Mouse (Mus musculus) liver, embryonic 11.5 days (tissue): Measurements from ENCODE around the gene Cryl1. TPM values are rescaled to one million over a fixed set of nuclear protein-coding genes. Genes with fewer than 3 reads are reported as not detected.

ENCODE experiments used
- ATAC-seq: fragments of 200-750 bp; cut with Nextera tagmentation; replicated peaks from 2 replicates; pipeline ENCODE4 v1.8.0; 2017; ENCODE audit warnings: moderate number of reproducible peaks, mild to moderate bottlenecking, moderate TSS enrichment, moderate library complexity; ENCODE audit not compliant: low FRiP score
- DNase-seq: peaks from one replicate; pipeline ENCODE4 v3.0.0-alpha.2; 2017; ENCODE audit warnings: low spot score
- H3K27ac ChIP-seq: fragments of 300-500 bp; sonication (generic); 2 replicates; pipeline ENCODE4 v1.5.1; 2014; ENCODE audit warnings: mild to moderate bottlenecking, low read depth, low read length, control low read depth
- H3K27me3 ChIP-seq: fragments of 300-500 bp; sonication (generic); replicated peaks from 2 replicates; pipeline ENCODE4 v1.6.1; 2014; ENCODE audit warnings: low read length, mixed read lengths; ENCODE audit not compliant: control insufficient read depth, insufficient read depth
- H3K36me3 ChIP-seq: fragments of 300-500 bp; sonication (generic); 2 replicates; pipeline ENCODE4 v1.6.1; 2014; ENCODE audit warnings: mild to moderate bottlenecking, low read length, moderate library complexity, mixed read lengths; ENCODE audit not compliant: control insufficient read depth, insufficient read depth
- H3K4me1 ChIP-seq: fragments of 300-500 bp; sonication (generic); replicated peaks from 2 replicates; pipeline ENCODE4 v1.6.1; 2014; ENCODE audit warnings: low read length, mixed read lengths; ENCODE audit not compliant: control insufficient read depth, insufficient read depth
- H3K4me2 ChIP-seq: fragments of 300-500 bp; sonication (generic); 2 replicates; pipeline ENCODE4 v1.6.1; 2014; ENCODE audit warnings: mild to moderate bottlenecking, control low read depth, moderate library complexity
- H3K4me3 ChIP-seq: fragments of 300-500 bp; sonication (generic); 2 replicates; pipeline ENCODE4 v1.5.1; 2014; ENCODE audit warnings: low read depth, low read length, control low read depth
- H3K9ac ChIP-seq: fragments of 300-500 bp; sonication (generic); 2 replicates; pipeline ENCODE4 v1.6.1; 2014; ENCODE audit warnings: low read depth, low read length, control low read depth
- H3K9me3 ChIP-seq: fragments of 300-500 bp; sonication (generic); 2 replicates; pipeline ENCODE4 v1.6.1; 2016; ENCODE audit warnings: low read length, inconsistent platforms, mixed read lengths; ENCODE audit not compliant: control insufficient read depth
- WGBS: fragments of 180-500 bp; shearing (Covaris S2); extraction: QIAGEN DNeasy Blood & Tissue Kit; methylation state at CpG from one replicate; pipeline ENCODE4 v1.1.7; 2014; 5-methylcytosine and 5-hydroxymethylcytosine counted together
- polyA plus RNA-seq: library from polyadenylated mRNA; unstranded; fragments of >200 nt; fragmentation: Nextera tagmentation; extraction: Ambion mirVana; gene quantifications from 2 replicates; pipeline ENCODE4 v1.2.1, GENCODE M21; 2014

Cryl1 gene
- polyA plus RNA-seq, 1 experiment from 2014 or later = 11.0 TPM

DNA sequence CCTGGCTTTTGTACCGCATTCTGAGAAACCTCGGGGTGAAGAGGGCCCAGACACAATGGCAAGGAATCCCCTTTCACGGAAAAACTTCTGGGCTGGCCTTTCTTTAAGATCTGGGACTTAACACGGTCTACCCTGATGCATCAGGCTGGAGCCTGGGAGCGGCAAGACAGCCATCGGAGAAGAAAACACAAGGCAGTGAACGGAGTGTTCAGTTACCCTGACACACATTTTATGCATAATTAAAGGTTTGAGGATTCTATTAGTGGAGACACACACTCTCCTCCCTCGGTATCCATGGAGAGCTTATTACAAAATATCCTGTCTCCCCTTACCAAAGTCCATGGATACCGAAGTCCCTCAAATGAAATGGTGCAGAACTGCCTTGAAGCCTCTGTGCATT, 109.2 kb downstream of the Cryl1 start:
- H3K27ac ChIP-seq = no peak overlapping the region
- H3K4me3 ChIP-seq = no peak overlapping the region
- ATAC-seq = no peak
- no peaks in the 10 kb centered on the region for H3K27me3 ChIP-seq
- H3K36me3 ChIP-seq = no peaks in the 10 kb centered on the region
- H3K4me1 ChIP-seq = no peaks in the 10 kb centered on the region
- 81% methylated on average over 9 of the region's 9 CpGs for WGBS
- H3K9me3 ChIP-seq = no peaks in the 10 kb centered on the region
- no peak overlapping the region for H3K9ac ChIP-seq
- no peak overlapping the region for H3K4me2 ChIP-seq
- no peak for DNase-seq

DNA sequence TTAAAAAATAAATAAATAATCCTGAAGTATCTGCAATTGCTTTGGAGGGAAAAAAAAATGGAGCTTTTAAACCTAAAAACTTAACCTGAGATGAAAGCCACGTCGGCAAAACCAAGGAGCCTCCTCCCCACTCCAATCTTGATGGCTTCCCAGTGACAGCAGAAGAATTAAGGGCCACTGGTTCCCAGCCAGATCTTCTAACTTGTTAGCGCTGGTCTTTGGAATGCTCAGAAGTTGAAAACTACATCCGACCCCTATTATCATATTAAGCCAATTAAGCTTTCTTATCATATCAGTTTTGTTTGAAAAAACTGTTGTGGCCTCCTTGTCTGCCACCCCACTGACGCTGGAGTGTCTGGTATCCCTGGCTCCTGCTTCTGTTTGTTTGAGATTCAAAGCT, 114.5 kb downstream of the Cryl1 start:
- ATAC-seq (no peak), DNase-seq (no peak)
- no peaks in the 10 kb centered on the region for H3K4me1 ChIP-seq
- H3K27me3 ChIP-seq = no peaks in the 10 kb centered on the region
- no peak overlapping the region for H3K27ac ChIP-seq
- H3K9me3 ChIP-seq = no peaks in the 10 kb centered on the region
- H3K4me3 ChIP-seq = no peak overlapping the region
- H3K9ac ChIP-seq = no peak overlapping the region
- 29% methylated on average over 5 of the region's 5 CpGs for WGBS
- no peak overlapping the region for H3K4me2 ChIP-seq
- H3K36me3 ChIP-seq = no peaks in the 10 kb centered on the region

DNA sequence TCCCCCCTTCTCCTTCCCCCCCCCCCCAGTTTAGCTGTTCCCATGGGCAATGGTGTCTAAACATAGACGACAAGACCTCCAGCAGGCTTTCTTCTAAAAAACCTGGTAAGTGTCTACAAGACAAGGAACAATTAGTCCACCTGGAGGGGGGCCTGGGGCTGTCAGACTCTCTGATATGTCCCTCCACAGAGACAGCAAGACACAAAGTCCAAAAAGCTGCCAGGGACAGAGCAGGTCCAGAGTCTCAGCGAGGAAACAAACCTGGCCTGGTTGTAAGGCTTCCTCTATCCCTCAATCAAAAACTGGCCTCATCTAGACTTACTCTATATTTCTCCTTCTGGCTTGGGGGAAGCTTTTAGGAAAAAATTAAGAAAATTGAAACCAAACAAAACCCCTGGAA, 115.7 kb downstream of the Cryl1 start:
- no peak for DNase-seq
- 53% methylated on average over 2 of the region's 2 CpGs for WGBS

DNA sequence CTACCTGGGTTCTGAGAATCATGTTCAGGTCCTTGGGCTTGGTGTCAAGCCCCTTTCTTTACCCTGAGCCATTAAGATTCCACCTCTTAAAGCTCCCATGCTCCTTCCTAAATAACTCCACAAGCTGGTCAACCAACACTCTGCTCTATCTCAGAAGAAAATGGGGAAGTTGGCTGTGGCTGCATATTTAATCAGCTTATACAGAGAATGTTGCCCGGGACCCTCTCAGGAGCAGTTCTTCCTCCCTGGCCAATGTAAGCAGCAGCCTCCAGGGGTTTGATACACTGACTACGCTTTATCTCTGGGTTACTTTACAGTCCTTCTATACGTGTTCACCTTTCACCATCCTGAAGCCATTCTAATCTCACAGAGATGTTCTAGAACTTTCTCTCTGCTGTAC, 117.5 kb downstream of the Cryl1 start:
- WGBS = 60% methylated on average over 3 of the region's 3 CpGs
- Histone ChIP-seq H3K27me3 (no peaks in the 10 kb centered on the region), H3K9ac (no peak overlapping the region), H3K4me3 (no peak overlapping the region), H3K27ac (no peak overlapping the region), H3K4me1 (no peaks in the 10 kb centered on the region), H3K36me3 (no peaks in the 10 kb centered on the region), H3K4me2 (no peak overlapping the region), H3K9me3 (no peaks in the 10 kb centered on the region)
- DNase-seq (no peak), ATAC-seq (no peak)

More for the DNA sequence above, 115.7 kb downstream of the Cryl1 start:
- ATAC-seq = no peak
- H3K9ac ChIP-seq = no peak overlapping the region
- no peak overlapping the region for H3K4me2 ChIP-seq
- no peaks in the 10 kb centered on the region for H3K27me3 ChIP-seq
- no peaks in the 10 kb centered on the region for H3K4me1 ChIP-seq
- no peaks in the 10 kb centered on the region for H3K36me3 ChIP-seq
- H3K27ac ChIP-seq = no peak overlapping the region
- H3K4me3 ChIP-seq = no peak overlapping the region
- no peaks in the 10 kb centered on the region for H3K9me3 ChIP-seq

DNA sequence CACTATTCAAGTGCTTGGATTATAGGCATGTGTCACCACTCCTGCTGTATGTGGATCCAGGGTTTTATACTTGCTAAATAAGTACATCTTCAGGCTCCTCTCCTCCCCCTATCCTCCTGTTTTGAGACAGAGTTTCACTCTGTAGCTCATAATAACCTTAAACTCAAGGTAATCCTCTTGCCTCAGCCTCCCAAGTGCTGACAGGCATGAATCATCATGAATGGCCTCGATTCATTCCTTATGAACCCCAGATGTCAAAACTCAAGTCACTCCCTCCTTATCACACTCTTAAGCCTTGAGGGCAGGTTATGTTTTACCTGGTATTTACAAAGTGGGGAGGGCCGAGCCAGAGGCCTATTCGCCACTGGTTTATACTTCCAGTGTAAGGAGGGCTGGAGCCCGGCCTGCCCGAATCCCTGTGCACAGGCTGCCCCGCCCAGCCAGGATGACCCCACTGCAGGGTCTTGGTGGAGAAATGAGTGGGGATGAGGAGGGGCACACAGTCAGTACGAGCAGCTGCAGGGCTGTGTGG, 121.8 kb downstream of the Cryl1 start:
- no peaks in the 10 kb centered on the region for H3K9me3 ChIP-seq
- ATAC-seq = no peak
- no peak overlapping the region for H3K9ac ChIP-seq
- no peak overlapping the region for H3K4me3 ChIP-seq
- no peak for DNase-seq
- H3K27me3 ChIP-seq = no peaks in the 10 kb centered on the region
- 83% methylated on average over 7 of the region's 7 CpGs for WGBS
- H3K36me3 ChIP-seq = no peaks in the 10 kb centered on the region
- no peaks in the 10 kb centered on the region for H3K4me1 ChIP-seq
- H3K27ac ChIP-seq = no peak overlapping the region
- no peak overlapping the region for H3K4me2 ChIP-seq

DNA sequence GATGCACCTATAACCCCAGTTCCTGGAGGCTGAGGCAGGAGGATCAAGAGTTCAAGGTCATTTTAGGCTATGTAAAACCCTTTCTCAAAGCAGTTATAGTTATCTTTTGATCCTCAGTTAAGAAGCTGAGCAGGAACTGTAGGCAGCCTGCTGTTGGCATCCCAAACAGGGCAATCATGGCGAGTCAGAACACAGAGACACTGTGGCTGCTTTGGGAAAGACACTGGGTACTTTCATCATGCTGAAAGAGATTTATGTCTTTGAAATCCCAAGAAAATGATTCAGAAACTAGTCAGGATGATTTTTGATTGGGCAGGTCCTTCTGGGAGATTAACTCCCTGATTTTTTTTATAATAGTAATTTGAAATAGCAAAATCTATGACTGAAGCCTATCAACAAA, 126.0 kb downstream of the Cryl1 start:
- no peak overlapping the region for H3K4me3 ChIP-seq
- H3K27ac ChIP-seq = no peak overlapping the region
- DNase-seq (no peak), ATAC-seq (no peak)
- H3K9me3 ChIP-seq = no peaks in the 10 kb centered on the region
- no peaks in the 10 kb centered on the region for H3K27me3 ChIP-seq
- H3K4me2 ChIP-seq = no peak overlapping the region
- 83% methylated on average over 1 of the region's 1 CpGs for WGBS
- H3K9ac ChIP-seq = no peak overlapping the region
- H3K4me1 ChIP-seq = no peaks in the 10 kb centered on the region
- no peaks in the 10 kb centered on the region for H3K36me3 ChIP-seq

DNA sequence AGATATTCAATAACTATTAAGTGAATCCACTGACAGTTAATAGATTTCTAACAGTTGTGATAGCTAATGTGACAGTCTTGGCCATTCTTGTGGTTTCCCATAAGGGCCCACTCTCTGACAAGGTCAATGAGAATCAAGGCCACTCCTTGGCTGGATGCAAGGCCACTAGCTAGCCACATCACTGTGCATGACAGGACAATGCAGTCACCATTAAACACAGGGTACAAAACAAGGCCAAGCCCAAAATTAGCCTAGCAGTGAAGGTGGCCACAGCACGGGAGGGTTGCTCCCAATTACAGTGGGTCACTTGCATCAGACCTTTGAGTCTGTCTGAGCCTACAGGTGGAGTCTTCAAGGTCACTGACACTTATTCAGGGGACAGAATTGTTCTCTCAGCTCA, 126.5 kb downstream of the Cryl1 start:
- ATAC-seq (no peak), DNase-seq (no peak)
- H3K4me1 ChIP-seq = no peaks in the 10 kb centered on the region
- no peaks in the 10 kb centered on the region for H3K9me3 ChIP-seq
- 82% methylated on average over 1 of the region's 1 CpGs for WGBS
- H3K27me3 ChIP-seq = no peaks in the 10 kb centered on the region
- H3K4me2 ChIP-seq = no peak overlapping the region
- no peak overlapping the region for H3K4me3 ChIP-seq
- no peak overlapping the region for H3K27ac ChIP-seq
- no peak overlapping the region for H3K9ac ChIP-seq
- H3K36me3 ChIP-seq = no peaks in the 10 kb centered on the region

DNA sequence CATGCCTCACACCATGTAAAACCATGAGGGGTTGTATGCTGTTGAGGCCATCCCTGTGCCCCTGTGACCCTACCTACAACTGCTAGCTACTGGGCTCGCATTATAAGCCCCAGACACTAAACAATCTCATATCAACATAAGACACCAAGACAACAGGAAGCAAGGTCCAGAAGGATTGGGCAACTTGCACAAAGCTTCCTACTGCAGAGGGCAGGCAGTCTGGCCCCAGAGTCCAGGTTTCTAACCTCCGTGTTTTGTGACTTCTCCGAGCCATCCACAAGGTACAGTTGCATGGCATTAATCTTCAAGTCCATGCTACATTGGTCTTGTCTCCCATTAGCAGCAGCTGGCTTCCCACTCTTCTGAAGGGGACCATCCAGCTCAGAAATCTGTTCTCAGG, 129.4 kb downstream of the Cryl1 start:
- H3K4me2 ChIP-seq = no peak overlapping the region
- WGBS = 66% methylated on average over 3 of the region's 3 CpGs

DNA sequence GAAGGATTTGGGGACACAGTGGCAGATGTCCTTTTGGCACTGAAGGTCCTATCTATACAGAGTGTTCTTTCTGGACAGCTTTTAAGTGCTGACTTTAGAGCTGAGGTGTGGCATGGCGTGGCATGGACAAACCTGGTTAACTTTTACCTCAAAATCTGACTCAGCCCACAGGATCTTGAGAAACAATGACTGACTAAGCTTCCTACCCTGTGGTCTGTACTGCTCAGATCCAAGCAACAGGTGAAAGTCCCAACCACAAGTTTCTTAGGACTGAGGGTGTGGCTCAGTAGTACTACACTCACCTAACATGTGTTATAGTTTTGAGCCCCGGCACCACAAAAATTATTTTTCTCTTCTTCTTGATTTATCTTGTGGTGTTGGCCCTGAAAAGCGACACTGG, 130.0 kb downstream of the Cryl1 start:
- Histone ChIP-seq H3K4me1 (no peaks in the 10 kb centered on the region), H3K4me3 (no peak overlapping the region), H3K9ac (no peak overlapping the region), H3K36me3 (no peaks in the 10 kb centered on the region), H3K4me2 (no peak overlapping the region), H3K27me3 (no peaks in the 10 kb centered on the region), H3K27ac (no peak overlapping the region), H3K9me3 (no peaks in the 10 kb centered on the region)
- DNase-seq (no peak), ATAC-seq (no peak)
- WGBS = 79% methylated on average over 3 of the region's 3 CpGs

More for the DNA sequence above, 129.4 kb downstream of the Cryl1 start:
- H3K27ac ChIP-seq = no peak overlapping the region
- DNase-seq (no peak), ATAC-seq (no peak)
- no peaks in the 10 kb centered on the region for H3K9me3 ChIP-seq
- no peaks in the 10 kb centered on the region for H3K27me3 ChIP-seq
- no peak overlapping the region for H3K9ac ChIP-seq
- H3K36me3 ChIP-seq = no peaks in the 10 kb centered on the region
- no peaks in the 10 kb centered on the region for H3K4me1 ChIP-seq
- H3K4me3 ChIP-seq = no peak overlapping the region
